Mouse (Mus musculus) erythroblast, embryonic 14.5 days (primary cell): Measurements from ENCODE around the gene Ankrd31.

Experiments
- GATA1 ChIP-seq: IDR thresholded peaks from 2 replicates; pipeline ENCODE4 v1.6.1; 2012; ENCODE audit warnings: low read length, inconsistent platforms, mixed read lengths
- TAL1 ChIP-seq: IDR thresholded peaks from 3 replicates; pipeline ENCODE4 v1.6.1; 2012; ENCODE audit warnings: low read length, inconsistent platforms, mixed read lengths

- TF ChIP-seq TAL1 (no peak), GATA1 (no peak)
These were observed 28.1 kb upstream of the Ankrd31 start for GRCm38 (mm10) chr13:96720003-96720402.
